Mouse (Mus musculus): Measurements from ENCODE around the gene Cd48. TPM values are rescaled to one million over a fixed set of nuclear protein-coding genes. Genes with fewer than 3 reads are reported as not detected.
A peak's percentile ranks its signal among the peaks of the same experiment; 100 is the strongest.
"Not testable (repeated sequence)": the region's sequence is repeated elsewhere in the genome, so short reads cannot be mapped to it uniquely, and the experiment has no call there.

Cd48 gene
- total and polyA plus RNA-seq, 2 experiments from 2014 or later, result 1.0 to 1.3 TPM

DNA sequence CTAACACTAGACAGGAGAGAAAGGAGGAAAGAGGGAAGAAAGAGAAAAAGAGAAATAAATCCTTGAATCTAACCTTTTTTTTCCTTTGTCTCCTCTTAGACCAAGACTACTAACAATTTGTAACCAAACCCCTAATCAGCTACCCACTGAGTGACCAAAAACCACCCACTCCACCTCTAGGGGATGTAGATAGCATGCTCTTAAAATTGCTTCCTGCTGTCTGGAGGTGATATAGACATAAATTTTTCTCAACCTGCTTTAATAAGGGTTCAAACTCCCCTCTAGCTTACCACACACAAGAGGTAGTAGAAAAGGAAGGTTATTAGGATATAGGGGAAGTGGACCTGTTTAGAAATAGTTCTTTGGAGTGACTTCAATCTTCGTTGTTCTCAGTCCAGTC lies 14.6 kb upstream of the Cd48 start:
- no peaks in the 10 kb centered on the region for H3K27me3 ChIP-seq (ENCODE audit: insufficient read depth, low read length)
- H3K4me3 ChIP-seq (ENCODE audit: low read depth, low read length), result no peak overlapping the region
- H3K27ac ChIP-seq (ENCODE audit: low read depth, low read length), result no peak overlapping the region
- WGBS, result 74% methylated on average over 1 of the region's 1 CpGs
- H3K4me1 ChIP-seq (ENCODE audit: insufficient read depth), result no peaks in the 10 kb centered on the region
- no peak overlapping the region for H3K4me2 ChIP-seq (ENCODE audit: low read depth)
- no peak for TF ChIP-seq CTCF (IDR thresholded peaks at IDR 0.05; ENCODE audit: low read depth)
- H3K36me3 ChIP-seq (ENCODE audit: insufficient read depth), result no peaks in the 10 kb centered on the region
- DNase-seq, result no peak
- no peak overlapping the region for H3K9ac ChIP-seq
- ATAC-seq, result no peak
- no peaks in the 10 kb centered on the region for H3K9me3 ChIP-seq (ENCODE audit: low read length)

DNA sequence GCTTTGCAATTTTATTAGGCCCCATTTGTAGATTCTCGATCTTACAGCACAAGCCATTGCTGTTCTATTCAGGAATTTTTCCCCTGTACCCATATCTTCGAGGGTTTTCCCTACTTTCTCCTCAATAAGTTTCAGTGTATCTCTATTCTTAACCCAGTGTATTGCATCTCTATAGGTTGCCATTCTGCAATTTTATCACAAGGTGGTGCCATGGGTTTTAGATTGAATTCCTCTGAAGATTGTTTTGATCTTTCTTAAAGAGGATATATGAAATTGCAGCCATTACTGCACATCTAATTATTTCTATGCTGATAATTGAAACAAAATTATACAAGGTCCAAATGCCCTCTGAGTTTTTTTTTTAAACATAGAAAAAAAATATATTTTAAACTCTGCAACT lies 9.4 kb upstream of the Cd48 start:
- not testable (repeated sequence) for H3K9me3 ChIP-seq (ENCODE audit: low read length); H3K27ac ChIP-seq (ENCODE audit: low read depth, low read length); ATAC-seq; H3K4me1 ChIP-seq (ENCODE audit: insufficient read depth); H3K27me3 ChIP-seq (ENCODE audit: insufficient read depth, low read length); H3K9ac ChIP-seq; H3K4me3 ChIP-seq (ENCODE audit: low read depth, low read length); H3K36me3 ChIP-seq (ENCODE audit: insufficient read depth); H3K4me2 ChIP-seq (ENCODE audit: low read depth)
- TF ChIP-seq CTCF (IDR thresholded peaks at IDR 0.05; ENCODE audit: low read depth), result peak; percentile 42; the same call in 1 of the 2 replicates
- WGBS, result 80% methylated on average over 2 of the region's 2 CpGs
- peak; percentile 27 for DNase-seq

DNA sequence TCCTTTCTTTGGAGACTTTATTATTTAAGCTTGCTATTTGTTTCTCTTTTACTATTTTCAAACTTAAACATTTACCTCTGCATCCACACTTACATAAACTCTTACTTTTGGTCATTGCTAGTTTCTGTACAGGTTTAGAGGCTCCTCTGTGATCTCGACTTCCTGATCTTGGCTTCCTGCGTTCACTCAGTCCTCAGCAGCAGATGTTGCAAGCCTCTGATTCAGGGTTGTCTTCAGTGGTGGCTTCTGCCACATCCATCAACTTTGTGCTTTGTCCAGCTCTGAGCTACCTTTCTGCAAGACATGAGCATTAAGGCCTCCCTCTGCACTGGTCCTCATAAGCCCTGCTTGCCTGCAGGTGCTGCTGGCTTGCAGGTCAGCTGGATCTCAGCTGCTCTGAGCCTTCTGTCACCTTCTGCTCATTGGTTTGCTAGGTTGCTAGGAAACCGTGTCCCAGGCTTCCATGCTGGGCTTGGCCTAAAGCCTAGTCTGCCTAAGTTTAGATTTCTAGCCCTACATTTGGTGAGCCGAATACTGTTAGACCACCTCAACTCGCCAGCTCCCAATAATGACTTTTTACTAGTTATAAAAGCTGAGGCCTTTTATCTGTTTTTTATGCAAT lies 8.8 kb upstream of the Cd48 start:
- H3K36me3 ChIP-seq (ENCODE audit: insufficient read depth), result no peaks in the 10 kb centered on the region
- no peak for TF ChIP-seq CTCF (IDR thresholded peaks at IDR 0.05; ENCODE audit: low read depth)
- no peaks in the 10 kb centered on the region for H3K27me3 ChIP-seq (ENCODE audit: insufficient read depth, low read length)
- no peaks in the 10 kb centered on the region for H3K4me1 ChIP-seq (ENCODE audit: insufficient read depth)
- no peak overlapping the region for H3K4me2 ChIP-seq (ENCODE audit: low read depth)
- H3K4me3 ChIP-seq (ENCODE audit: low read depth, low read length), result no peak overlapping the region
- no peak overlapping the region for H3K27ac ChIP-seq (ENCODE audit: low read depth, low read length)
- peak; percentile 62 for ATAC-seq
- peak; percentile 35 for DNase-seq
- no peak overlapping the region for H3K9ac ChIP-seq
- 62% methylated on average over 5 of the region's 5 CpGs for WGBS
- H3K9me3 ChIP-seq (ENCODE audit: low read length), result no peaks in the 10 kb centered on the region

DNA sequence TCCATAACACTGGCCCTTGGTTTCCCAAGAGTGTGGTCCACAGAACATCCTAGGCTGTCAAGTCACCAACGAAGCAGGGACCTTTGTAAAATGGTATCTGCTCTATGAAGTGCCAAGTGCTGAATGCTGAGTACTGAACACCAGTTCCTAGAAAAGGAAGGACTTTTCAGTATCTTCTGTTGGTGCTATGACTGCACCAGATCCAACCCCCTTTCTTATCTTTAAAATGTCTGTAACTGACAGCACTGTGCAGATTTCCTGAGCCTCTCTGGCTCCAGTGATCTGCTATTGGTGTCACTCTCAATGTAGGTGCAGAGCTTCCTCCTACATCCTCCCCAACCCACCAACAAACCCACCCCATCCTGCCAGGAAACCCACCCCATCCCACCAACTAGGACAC lies 7.3 kb upstream of the Cd48 start:
- Histone ChIP-seq H3K27ac (ENCODE audit: low read depth, low read length) (no peak overlapping the region), H3K9me3 (ENCODE audit: low read length) (no peaks in the 10 kb centered on the region), H3K36me3 (ENCODE audit: insufficient read depth) (no peaks in the 10 kb centered on the region), H3K27me3 (ENCODE audit: insufficient read depth, low read length) (no peaks in the 10 kb centered on the region), H3K9ac (no peak overlapping the region), H3K4me2 (ENCODE audit: low read depth) (no peak overlapping the region), H3K4me3 (ENCODE audit: low read depth, low read length) (no peak overlapping the region), H3K4me1 (ENCODE audit: insufficient read depth) (no peaks in the 10 kb centered on the region)
- DNase-seq (no peak), ATAC-seq (no peak)
- WGBS, result 77% methylated on average over 1 of the region's 1 CpGs
- TF ChIP-seq CTCF (IDR thresholded peaks at IDR 0.05; ENCODE audit: low read depth), result no peak

DNA sequence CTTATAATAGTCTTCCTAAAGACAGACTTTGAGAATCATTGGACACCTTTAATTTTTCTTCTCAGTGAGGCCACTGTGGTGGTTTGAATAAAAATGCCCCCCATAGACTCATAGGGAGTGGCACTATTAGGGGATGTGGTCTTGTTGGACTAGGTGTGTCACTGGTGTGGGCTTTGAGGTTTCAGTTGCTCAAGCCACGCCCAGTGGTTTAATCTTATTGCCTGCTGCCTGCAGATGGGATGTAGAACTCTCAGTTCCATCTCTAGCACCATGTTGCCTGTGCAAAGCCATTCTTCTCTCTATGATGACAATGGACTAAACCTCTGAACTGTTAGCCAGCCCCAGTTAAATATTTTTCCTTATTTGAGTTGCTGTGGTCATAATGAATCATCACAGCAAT lies 4.1 kb upstream of the Cd48 start:
- ATAC-seq, result no peak
- no peaks in the 10 kb centered on the region for H3K4me1 ChIP-seq (ENCODE audit: insufficient read depth)
- no peaks in the 10 kb centered on the region for H3K36me3 ChIP-seq (ENCODE audit: insufficient read depth)
- H3K27me3 ChIP-seq (ENCODE audit: insufficient read depth, low read length), result no peaks in the 10 kb centered on the region
- DNase-seq, result no peak
- TF ChIP-seq CTCF (IDR thresholded peaks at IDR 0.05; ENCODE audit: low read depth), result no peak
- H3K27ac ChIP-seq (ENCODE audit: low read depth, low read length), result no peak overlapping the region
- no peak overlapping the region for H3K9ac ChIP-seq
- WGBS, result 83% methylated on average over 1 of the region's 1 CpGs
- no peak overlapping the region for H3K4me2 ChIP-seq (ENCODE audit: low read depth)
- H3K4me3 ChIP-seq (ENCODE audit: low read depth, low read length), result no peak overlapping the region
- no peaks in the 10 kb centered on the region for H3K9me3 ChIP-seq (ENCODE audit: low read length)

DNA sequence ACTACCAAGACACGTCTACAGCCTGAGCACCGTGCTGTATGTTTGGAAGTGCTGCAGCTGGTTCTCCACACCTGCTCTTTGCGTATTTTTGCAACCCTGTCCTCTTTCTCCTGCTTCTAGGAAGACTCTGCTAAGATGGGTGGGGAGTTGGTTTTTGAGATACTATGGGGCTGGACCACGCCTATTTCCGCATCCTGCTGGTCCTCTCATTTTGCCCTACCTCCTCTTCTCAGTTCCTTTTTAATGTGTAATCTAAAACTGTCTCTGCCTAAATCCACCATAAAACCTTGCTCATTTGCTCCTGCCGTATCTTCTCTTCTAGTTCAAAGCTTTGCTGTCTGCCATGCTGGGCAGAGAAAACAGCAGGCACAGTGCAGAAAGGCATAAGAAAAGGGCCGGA lies 800 bp upstream of the Cd48 start:
- Histone ChIP-seq H3K27ac (ENCODE audit: low read depth, low read length) (no peak overlapping the region), H3K36me3 (ENCODE audit: insufficient read depth) (no peaks in the 10 kb centered on the region), H3K9me3 (ENCODE audit: low read length) (no peaks in the 10 kb centered on the region), H3K27me3 (ENCODE audit: insufficient read depth, low read length) (no peaks in the 10 kb centered on the region), H3K4me1 (ENCODE audit: insufficient read depth) (no peaks in the 10 kb centered on the region), H3K9ac (no peak overlapping the region), H3K4me3 (ENCODE audit: low read depth, low read length) (no peak overlapping the region), H3K4me2 (ENCODE audit: low read depth) (no peak overlapping the region)
- TF ChIP-seq CTCF (IDR thresholded peaks at IDR 0.05; ENCODE audit: low read depth), result no peak
- no peak for DNase-seq
- WGBS, result 89% methylated on average over 7 of the region's 7 CpGs
- no peak for ATAC-seq

DNA sequence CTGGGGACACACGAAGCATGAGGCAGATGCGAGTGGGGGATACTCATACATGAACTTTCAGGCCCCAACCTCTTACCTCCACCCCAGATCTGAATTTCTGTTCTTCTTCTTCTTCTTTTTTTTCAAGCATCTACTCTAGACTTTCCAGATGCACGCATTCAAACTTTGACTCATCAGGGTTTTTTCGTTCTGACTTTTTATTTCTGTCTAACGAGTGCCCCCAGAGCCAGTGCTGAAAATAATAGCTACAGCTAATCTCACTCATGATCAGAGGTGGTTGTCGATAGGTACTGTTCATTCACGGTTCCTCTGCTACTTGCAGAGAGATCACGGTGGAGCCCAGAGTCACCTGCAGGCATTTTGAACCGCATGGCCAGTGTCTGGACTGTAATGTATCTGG lies 3.1 kb downstream of the Cd48 start:
- WGBS, result 92% methylated on average over 9 of the region's 9 CpGs
- no peak for TF ChIP-seq CTCF (IDR thresholded peaks at IDR 0.05; ENCODE audit: low read depth)
- Histone ChIP-seq H3K36me3 (ENCODE audit: insufficient read depth) (no peaks in the 10 kb centered on the region), H3K9ac (no peak overlapping the region), H3K27me3 (ENCODE audit: insufficient read depth, low read length) (no peaks in the 10 kb centered on the region), H3K4me1 (ENCODE audit: insufficient read depth) (no peaks in the 10 kb centered on the region), H3K27ac (ENCODE audit: low read depth, low read length) (no peak overlapping the region), H3K9me3 (ENCODE audit: low read length) (no peaks in the 10 kb centered on the region), H3K4me2 (ENCODE audit: low read depth) (no peak overlapping the region), H3K4me3 (ENCODE audit: low read depth, low read length) (no peak overlapping the region)
- DNase-seq (no peak), ATAC-seq (no peak)

Data from forebrain, postnatal 0 days (tissue).